Mouse (Mus musculus) kidney, adult 2 months (tissue): ENCODE data around the gene Wbp2.

ENCODE experiments used
- CTCF ChIP-seq: fragments of 200-500 bp; conservative IDR thresholded peaks from 2 replicates; pipeline ENCODE4 v1.5.1; 2011; ENCODE audit warnings: low read depth, mild to moderate bottlenecking, control low read depth, low read length, moderate library complexity, mixed read lengths; ENCODE audit not compliant: insufficient read depth, insufficient read length
- POLR2A ChIP-seq: fragments of 200-500 bp; IDR thresholded peaks from one replicate; pipeline ENCODE4 v1.6.1; 2011; ENCODE audit warnings: low read depth, low read length, control low read depth

- TF ChIP-seq CTCF (no peak), POLR2A (no peak)
Observed at GRCm38 (mm10) chr11:116061641-116062415, 25.0 kb downstream of the Wbp2 start.
